Mouse (Mus musculus) gastrocnemius, postnatal 4 days (tissue): ENCODE data around the gene Gtf3c4. TPM values are rescaled to one million over a fixed set of nuclear protein-coding genes. Genes with fewer than 3 reads are reported as not detected.

Source experiments
- DNase-seq, 2 experiments: peaks; one replicate each; pipeline ENCODE4 v3.0.0; 2021 to 2022; ENCODE audit warnings: low spot score in 2 of 2, mixed read lengths in 2 of 2
- long read RNA-seq, 2 experiments: library from polyadenylated mRNA; stranded (forward); transcript quantifications; one replicate each; pipeline ENCODE4 v2.0.0; 2021
- total RNA-seq, 2 experiments: library from RNA; stranded (reverse); gene quantifications; 2 replicates each; pipeline ENCODE4 v1.2.3; 2021

The Gtf3c4 gene
- 10 to 100 TPM; 25.1 to 27.1 TPM for total RNA-seq
- long read RNA-seq, experiment 1, full-length matches to known transcripts, result 20 of 25 reads
- long read RNA-seq, experiment 1, partial matches to known transcripts, result 0 of 25 reads
- long read RNA-seq, experiment 1, other reads (novel, unspliced or antisense), result 5 of 25 reads
- long read RNA-seq, experiment 2, full-length matches to known transcripts, result 26 of 31 reads
- long read RNA-seq, experiment 2, partial matches to known transcripts, result 2 of 31 reads
- long read RNA-seq, experiment 2, other reads (novel, unspliced or antisense), result 3 of 31 reads

DNA sequence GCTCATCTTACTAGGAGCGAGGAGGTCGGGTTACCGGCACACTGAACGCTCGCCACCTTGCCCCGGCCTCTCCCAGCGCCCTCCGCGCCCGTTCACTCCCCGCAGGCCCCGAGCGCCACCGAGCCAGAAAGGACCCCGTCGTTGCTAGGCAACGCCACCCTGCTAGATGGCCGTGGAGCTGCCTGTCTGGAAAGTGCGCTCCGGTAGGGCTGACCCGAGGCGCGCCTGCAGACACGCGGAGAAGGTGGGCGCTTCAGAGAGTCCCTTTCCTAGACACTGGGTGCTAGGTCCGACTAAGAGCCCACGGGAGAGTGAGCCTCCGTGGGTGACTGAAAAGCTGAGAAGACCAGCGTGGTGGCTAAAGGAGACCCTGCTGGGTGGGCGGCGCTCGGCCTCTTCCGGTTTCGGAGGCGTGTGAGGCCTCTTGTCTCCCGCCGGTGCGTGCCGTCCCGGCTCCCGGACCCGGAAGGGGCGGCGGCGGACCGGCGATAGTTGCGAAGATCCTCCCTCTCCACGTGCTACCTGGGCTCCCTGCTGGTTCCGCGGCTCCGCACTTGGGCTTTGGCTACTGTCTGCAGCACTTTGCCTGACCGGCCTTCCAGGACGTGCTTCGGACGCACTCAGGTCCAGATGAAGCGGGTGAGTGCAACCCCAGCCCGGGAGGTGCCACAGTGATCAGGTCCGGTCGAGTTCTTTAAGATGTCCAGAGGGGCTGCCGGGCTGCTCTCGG lies at the start of gene Gtf3c4, which contains the start of gene Ddx31:
TSS of gene Gtf3c4 (minus strand) at position 139 of the 730 bp plus-strand sequence.
TSS of gene Ddx31 (plus strand) at position 185 of the 730 bp plus-strand sequence.
- DNase-seq, result peak; percentile 91 to 95

DNA sequence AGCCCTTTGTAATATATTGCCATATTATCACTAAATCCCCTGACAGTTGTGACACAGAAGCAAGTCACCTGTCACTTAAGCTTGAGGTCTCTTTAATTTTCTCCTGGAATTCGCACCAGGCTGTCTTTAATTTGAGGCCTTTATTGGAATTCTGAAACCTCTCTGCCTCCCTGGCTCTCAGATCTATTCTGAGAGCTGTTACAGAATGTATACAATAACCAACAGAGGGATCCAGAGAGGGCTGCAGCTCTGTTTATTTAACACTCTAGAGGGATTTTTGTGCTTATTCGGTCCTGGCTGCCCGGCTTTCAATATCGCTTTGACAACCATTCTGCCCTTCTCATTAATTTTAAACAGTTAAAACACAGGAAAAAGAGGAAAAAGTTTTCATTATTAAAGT lies 44.8 kb upstream of the Gtf3c4 start:
- no peak for DNase-seq

DNA sequence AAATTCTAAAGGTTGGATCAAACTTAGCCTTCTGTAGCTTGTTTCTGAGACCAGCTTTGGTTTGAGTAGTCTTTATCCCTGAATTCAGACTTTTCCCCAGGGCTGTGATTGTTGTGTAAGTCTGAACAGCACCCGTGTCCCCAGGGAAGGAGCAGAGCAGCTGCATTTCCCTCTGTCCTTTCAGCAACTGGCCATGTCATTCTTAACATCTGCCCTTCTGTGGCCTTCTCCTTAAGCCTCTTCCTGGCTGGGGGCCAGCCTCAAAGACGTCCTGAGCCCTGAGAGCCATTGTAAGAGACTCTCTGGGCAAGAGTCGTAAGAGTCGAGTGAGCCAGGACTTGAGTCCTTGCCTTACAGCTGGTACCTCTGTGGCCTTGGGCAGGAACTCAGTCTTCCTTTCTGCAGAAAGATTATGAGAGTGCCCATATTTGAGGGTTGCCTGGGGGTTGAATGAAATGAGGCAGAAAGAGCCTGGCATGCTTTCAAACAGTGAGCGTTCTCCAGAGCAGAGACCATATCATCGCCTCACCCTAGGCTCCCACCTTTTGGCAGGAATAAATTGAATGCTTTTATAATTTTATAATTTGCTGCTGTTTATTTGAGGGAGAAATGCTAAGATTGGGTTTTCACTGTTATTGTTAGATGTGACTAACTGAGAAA lies 42.8 kb upstream of the Gtf3c4 start:
- peak in 1 of 2 experiments; percentile 15 for DNase-seq

DNA sequence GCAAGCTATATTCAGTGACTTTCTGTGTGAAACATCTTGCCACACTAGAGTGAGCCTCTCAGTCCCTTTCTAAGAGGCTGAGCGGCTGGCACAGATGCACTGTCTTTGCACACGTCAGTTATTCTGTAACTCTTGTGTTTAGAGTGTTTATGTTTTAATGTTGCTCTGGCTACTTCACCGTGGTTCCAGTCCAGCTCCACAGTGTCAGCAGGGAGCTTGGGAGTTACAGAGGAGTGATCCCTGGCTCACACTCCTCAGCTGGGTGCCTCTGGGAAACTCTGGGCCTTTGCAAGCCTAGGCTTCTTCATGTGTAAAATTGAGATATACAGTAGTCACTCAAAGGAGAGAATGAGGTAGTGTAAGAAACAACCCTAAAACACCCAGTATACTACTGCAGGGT lies 41.9 kb upstream of the Gtf3c4 start:
- no peak for DNase-seq

DNA sequence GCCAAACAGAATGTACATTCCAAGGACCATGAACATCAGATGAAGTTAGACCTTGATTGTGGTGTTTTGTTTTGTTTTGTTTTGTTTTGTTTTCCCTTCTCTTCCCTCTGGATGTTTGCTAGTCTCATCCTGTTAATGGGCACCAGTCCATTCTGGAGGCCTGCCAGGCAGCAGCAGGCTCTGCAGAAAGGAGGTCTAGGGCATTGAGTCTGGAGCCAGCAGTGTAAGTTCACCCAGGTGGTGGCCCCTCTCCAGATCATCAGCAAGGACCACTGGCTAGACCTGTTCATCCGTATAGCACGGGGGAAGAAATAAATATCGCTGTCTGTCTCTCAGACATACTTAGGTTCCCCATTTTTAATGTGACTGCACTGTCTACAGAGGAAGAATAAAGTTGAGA lies 41.1 kb upstream of the Gtf3c4 start:
- DNase-seq, result peak in 1 of 2 experiments; percentile 35

DNA sequence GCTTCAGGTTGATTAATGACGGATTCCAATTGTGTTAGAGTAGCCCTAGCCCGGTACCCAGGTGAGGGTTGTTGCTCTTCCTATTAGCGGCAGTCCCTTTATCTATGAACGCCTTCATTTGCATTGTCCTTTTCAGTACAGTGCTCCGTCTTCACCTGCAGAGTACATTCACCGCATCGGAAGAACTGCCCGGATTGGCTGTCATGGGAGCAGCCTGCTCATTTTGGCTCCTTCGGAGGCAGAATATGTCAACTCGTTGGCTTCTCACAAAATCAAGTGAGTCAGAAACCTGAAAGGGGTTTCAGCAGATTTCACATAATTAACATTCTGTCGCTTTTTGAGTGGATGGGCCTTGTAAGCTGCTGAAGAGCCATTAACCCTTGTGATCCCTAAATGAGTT lies 35.4 kb upstream of the Gtf3c4 start:
- DNase-seq, result no peak

DNA sequence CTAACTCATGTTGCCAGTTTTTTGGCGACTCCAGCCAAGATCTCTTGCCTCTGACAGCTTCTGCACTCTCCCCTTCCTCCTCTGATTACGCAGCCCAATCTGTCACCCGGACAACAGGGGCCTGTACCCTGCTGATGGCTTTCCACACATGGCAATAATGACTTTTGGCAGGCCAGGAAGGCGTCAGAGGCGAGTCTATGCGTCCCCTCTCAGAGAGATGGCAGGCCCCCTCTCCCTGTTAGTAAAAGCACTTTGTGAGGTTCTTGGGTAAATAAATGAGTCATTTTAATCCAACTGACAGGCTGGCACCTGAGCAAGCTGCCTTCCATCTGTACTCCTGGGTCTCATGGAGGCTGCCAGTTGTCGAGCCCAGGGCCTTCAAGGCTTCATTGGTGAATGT lies 27.3 kb upstream of the Gtf3c4 start:
- DNase-seq, result no peak

DNA sequence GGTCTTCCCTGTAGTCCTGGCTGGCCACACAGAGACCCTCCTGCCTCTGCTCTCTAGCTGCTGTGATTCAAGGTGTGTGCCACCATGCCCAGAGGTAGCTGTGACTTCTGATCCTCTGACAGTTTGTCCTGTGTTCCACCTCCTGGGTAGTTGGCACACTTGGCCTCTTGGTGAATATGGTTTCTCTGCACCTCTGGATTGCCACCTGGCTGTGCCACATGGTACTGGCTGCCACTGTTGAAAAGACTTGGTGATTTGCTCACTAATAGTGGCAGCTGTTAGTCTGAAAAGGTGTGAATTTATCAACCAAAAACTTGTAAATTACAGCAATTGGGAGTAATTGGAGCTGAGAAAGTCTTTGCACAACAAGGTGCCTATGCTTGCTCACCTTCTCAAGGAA lies 23.7 kb upstream of the Gtf3c4 start:
- no peak for DNase-seq

DNA sequence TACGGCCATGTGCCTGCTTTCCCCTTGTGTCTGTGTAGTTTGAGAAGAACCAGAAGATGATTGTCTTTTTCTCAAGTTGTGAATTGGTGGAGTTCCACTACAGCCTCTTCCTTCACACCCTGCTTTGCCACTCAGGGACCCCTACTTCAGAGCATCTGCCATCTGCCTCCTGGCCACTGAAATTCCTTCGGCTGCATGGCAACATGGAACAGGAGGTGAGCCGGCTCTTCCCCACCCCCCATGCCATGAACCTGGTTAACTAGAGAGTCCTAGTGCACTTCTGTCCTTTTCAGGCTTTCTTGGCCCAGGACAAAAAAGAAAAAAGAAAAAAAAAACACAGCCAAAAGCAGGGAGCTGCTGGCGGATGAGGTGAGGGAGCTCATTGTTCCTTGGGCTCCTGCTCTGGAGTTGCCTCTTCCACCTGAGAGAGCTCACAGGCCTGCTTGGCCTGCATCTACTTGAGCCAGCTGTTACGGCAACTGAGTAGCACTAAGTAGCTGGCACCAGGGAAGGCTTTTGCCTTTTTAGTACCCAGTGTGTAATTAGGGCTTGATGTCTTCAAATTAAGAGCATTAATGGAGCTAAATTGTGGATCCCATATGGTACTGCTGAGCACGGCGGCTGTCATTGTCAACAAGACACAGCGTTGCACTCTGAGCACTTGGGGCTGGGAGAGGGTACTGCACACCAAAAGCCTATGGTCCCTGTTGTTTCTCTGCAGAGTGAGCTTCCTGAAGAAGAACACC lies 20.7 kb upstream of the Gtf3c4 start:
- no peak for DNase-seq

DNA sequence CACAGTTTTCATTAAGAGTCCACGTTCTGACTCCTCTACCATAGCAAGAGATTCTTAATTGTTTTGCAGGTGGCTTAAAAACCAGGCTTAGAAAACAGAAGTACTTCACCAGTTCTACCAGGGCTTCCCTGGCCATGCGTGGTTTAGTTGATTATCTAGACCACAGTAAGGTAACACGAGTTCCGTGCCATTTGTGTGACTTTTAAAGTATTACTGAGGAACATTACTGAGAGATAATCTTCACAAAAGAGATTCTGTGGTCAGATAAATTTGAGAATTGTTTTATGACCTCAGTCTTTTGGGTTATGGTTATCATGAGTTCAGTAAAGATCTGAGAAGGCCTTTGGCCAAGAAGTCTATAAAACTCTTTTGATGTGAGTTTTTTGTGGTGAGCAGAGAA lies 19.1 kb upstream of the Gtf3c4 start:
- DNase-seq, result no peak

DNA sequence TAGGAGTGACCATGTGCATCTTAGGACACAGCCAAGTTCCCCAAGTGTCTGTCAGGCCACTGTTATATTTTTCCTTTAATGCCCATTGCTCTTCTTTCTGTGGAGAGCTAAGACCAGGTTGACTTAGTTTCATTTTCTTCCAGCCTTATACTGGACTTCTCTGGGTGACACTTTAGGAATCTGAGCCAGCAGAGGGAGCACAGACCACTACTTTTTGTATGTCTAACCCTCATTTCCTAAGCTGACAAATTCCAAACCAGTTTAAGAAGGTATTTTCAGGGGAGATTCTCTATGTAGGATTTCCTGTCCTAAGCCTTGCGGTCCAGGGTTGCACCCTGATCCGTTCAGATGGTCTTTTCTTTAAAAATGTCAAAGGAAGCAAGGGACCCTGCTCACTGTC lies 15.6 kb upstream of the Gtf3c4 start:
- DNase-seq, result no peak

DNA sequence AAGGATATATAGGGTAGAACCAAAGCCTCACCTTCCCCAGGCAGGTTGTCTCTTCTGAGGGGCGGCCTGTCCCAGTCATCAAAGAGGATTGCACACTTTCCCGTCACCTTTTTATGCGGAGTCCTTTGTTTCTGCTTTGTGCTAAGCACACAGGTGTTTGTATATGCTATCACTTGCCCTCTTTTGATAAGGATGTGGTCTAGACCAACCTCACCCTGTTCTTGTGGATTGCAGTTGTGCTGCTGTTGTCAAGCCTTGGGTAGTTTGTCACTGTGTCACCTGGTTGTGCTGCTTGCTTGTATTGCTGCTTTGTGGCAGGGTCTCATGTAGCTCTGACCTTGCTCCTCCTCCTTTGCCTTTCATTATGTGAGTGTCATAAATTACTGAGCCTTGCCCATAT lies 12.4 kb upstream of the Gtf3c4 start:
- DNase-seq, result no peak

DNA sequence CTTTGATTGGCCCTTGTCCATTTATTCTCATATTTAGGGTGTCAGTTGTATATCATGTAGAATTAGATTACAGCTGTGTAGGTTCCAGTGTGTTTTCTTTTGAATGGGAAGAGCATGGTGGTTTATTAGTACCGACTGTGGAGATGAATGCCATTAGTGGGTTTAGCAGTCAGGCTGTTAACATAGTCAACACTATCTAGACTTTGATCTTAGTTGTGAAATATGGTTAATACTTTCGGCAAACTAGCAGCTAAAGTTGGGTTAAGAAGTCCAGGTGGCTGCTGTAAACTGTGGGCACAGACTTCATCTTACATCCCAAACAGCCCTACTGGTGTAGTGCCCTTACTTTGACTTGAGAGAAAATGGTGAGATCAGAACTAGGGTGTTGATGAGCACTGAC lies 8.7 kb upstream of the Gtf3c4 start:
- no peak for DNase-seq

DNA sequence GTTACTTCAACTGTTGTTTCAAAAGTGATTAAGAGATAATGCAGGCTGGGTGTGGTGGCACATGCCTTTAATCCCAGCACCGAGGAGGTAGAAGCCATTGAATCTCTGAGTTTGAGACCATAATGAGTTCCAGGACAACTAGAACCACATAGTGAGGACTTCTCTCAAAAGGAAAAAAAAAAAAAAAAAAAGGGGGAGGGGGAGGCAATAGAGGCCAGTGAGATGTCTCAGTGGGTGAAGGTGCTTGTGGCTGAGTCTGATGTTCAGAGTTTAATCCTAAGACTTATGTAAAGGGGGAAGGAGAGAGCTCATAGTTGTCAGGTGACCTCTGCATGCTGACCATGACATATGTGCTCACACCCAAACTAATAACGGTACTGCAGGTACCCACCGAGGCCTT lies 1.9 kb upstream of the Gtf3c4 start:
- no peak for DNase-seq

DNA sequence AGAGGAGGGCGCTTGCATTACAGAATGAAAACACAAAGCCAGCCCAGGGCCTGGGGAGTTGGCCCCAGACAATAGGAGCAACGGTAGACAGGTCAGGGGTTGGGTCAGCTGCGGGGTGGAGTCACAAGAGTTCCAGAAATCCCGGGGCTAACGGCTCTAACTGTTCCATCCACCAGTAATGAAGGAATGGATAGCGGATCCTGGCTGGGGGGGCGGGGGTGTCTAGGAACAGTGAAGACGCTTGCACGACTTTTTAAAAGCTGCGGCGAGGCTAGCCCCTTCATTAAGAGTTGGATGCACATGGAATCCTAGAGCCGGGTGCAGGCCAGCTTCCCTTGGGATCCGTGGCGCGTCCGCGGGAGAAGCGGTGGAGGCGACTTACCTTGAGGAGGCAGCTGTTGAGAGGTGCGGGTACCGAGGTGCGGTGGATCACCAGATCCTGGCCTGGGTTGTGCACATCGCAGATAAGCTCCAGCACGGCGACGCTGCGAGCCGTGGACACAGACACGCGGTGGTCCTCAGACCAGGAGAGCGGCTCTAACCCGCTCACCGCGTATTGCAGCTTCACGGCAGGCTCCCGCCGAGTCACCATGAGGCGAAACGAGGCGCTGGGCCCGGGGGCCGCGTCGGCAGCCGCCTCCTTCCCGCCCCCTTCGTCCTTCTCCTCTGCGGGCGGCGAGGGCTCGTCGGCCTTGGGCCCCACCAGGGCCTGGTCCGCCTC lies 499 bp downstream of the Gtf3c4 start:
- peak in 1 of 2 experiments; percentile 30 for DNase-seq

DNA sequence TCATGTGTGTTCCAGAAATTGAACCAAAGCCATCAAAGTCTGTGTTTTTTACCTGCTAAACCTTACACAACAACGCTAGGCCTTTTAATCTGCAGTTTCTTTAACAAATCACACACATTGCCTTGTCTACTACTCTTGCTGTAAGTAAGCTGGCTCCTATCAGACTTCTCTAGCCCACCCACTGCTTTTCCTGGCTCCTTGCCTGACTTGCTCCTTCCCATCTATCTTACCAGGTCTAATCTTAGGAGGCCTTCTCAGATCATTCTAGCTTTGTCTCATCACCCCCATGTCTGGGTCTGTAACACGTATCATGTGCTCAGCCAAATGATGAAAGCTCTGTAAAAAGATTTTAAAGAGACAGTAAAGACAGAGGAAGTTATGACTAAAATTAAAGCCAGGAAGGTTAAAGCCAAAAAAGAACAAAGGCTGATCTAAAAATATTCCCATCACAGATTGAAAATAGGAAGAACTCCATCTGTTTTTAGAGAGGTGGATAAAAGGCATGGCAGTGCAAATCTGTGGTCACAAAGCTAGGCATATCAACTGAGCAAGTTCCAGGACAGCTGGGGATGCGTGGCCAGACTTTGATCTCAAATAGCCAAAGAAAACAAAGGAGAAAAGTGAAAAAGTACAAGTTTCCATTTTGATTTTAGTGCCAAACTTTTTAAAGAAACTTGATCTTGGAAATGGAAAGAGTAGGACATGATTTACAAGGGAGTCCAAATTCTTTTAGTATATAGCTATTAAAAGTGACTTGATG lies 3.8 kb downstream of the Gtf3c4 start:
- no peak for DNase-seq

DNA sequence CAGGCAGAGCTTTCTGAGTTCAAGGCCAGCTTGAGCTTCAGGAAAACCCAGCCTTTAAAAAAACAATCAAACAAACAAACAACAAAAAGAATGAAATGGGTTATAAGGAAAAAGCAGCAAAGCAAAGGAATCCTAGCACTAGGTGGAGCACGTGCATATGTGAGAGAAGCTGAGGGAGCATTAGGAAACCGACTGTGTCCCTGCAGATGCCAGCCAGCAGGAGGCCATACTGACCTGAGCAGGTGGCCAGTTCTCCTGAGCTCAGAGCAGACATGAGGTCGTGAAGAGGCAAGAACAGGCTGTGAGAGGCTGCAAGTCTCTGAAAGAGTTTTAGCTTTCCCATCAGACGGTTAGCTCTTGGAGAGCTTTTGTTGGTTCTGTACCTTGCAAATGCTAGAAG lies 10.9 kb downstream of the Gtf3c4 start:
- DNase-seq, result no peak

DNA sequence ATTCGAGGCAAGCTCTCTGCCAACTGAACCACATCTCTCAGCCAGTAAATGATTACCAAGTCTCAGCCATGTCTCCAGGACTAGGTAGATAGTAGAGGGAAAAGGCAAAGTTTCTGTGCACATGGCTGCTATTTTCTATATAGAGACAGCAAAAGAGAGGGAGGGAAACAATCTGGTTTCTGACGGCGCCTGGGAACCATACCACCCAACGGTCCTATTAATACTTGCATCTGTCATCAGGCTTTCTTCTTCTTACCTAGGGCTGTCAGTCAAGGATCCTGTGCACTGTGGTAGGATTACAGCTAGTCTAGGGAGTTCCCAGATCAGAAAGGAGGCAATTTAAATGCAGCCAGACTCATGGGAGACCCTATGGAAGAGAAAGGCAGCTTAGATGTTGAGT lies 21.3 kb downstream of the Gtf3c4 start:
- no peak for DNase-seq

DNA sequence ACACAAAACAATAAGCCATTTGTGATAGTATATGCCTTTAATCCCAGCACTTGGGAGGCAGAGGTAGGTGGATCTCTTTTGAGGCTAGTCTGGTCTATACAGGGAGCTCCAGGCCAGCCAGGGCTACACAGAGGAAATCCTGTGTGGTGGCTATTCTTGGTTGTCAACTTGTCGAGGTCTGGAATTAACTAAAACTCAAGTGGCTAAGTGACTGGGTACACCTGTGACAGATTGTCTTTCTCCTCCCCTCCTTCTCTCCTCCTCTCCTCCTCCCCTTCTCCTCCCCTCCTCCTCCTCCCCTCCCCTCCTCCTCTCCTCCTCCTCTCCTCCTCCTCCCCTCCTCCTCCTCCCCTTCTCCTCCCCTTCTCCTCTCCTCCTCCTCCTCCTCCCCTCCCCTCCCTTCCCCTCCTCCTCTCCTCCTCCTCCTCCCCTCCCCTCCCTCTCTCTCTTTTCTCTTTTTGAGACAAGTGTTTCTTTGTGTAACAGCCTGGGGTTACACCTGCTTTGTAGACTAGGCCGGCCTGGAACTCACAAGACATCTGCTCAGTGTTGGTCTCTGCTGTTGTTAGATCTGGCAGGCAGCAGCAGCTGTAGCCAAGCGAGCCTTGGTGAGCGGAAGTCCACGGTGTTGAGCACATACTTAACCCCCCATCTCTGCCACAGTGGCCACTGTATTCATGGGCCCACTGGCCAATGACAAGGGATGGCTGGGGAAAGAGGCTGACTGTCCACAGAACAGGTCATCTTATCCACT lies 29.7 kb downstream of the Gtf3c4 start:
- no peak for DNase-seq
